Mouse (Mus musculus) embryonic fibroblast, embryonic 13.5 days (primary cell): ENCODE measurements at regions not wholly inside any gene's neighbourhood (a gene's known extent, or its start where the extent isn't known, plus 50 kb on each side); places are given as distances from the start of the nearest gene placed in this dataset.

Experiments
- CTCF ChIP-seq: IDR thresholded peaks from 2 replicates; pipeline ENCODE4 v1.5.1; 2011; ENCODE audit warnings: mild to moderate bottlenecking, control low read depth, low read length, moderate library complexity, borderline replicate concordance; ENCODE audit not compliant: insufficient read depth
- POLR2A ChIP-seq: IDR thresholded peaks from 2 replicates; pipeline ENCODE4 v1.6.1; 2011; ENCODE audit warnings: low read depth, mild to moderate bottlenecking, control low read depth, low read length, moderate library complexity

GRCm38 (mm10) chr8:36363291-36363690 lies 597.7 kb downstream of the Gm19410 start:
- no peak for TF ChIP-seq POLR2A
- no peak for TF ChIP-seq CTCF
